Comparison of ENCODE assay signal across 9 mouse cellular contexts in the genomic region with DNA sequence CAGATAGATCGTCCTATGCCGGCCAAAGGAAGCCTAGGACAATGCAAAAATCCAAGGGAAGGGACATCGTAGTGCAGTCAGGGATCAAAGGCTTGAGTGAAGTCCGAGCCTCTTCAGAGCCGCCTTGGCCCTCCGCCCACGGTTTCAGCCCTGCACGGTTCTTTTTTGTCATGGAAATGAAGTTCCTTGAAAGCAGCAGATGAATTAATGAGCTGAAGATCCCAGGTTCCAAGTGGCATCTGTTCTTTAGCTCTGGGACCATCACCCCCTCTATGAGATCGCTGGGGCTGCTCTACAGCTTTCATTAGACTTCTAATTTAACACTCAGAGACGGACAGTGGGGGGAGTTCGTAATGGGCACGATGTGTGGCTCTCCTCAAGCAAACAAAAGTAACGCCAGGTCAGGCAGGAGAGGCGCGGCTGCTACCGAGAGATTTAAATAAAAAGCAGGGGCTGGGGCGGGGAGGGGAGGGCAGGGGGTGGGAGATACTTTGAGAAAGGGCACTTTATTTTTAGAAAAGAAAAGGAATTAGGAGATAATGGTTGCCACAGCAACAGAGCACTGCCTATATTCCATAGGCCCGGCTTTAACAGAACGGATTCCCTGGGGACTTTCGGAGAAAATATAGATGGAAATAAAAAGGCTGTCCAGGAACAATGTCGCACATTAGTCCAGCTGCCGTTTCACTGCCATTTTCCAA.
A peak's percentile ranks its signal among the peaks of the same experiment; 100 is the strongest.
DNase-seq lines count a peak whose midpoint lies in the region; ATAC-seq lines count a peak whose summit lies in the region.
"Had no signal": no experiment of that assay in that cellular context is flagged by ENCODE, and none has a peak within 500 bp of the region (broad histone marks: within the 10 kb centered on the region; RNA-seq: fewer than 3 reads in every experiment).

No protein-coding gene starts in this region.

- no peak overlapping the region for H3K27ac ChIP-seq in heart, embryonic 13.5 days (replicated peaks)
- peak overlapping the region; percentile 94 for H3K27ac ChIP-seq in forebrain, embryonic 11.5 days (ENCODE audit: low read depth, low read length)
- peak overlapping the region; percentile 91 for H3K27ac ChIP-seq in midbrain, embryonic 13.5 days

- H3K9me3 ChIP-seq in heart, embryonic 13.5 days: no peaks in the 10 kb centered on the region
- H3K9me3 ChIP-seq in forebrain, embryonic 11.5 days (ENCODE audit: control insufficient read depth, low read length): no peaks in the 10 kb centered on the region
- no peaks in the 10 kb centered on the region for H3K9me3 ChIP-seq in midbrain, embryonic 13.5 days
- H3K9me3 ChIP-seq: G1E had no signal

- peak overlapping the region; percentile 34 for H3K4me3 ChIP-seq in heart, embryonic 13.5 days
- H3K4me3 ChIP-seq in forebrain, embryonic 11.5 days (ENCODE audit: low read depth, low read length): no peak overlapping the region
- H3K4me3 ChIP-seq in midbrain, embryonic 13.5 days (replicated peaks): no peak overlapping the region

- intact Hi-C loops in heart, postnatal 36 days (cut with DNase I): no loop called here

- peaks cover 3% of the 10 kb centered on the region; the same call in 1 of the 2 replicates for H3K4me1 ChIP-seq in heart, embryonic 13.5 days
- H3K4me1 ChIP-seq in forebrain, embryonic 11.5 days (replicated peaks; ENCODE audit: control insufficient read depth, insufficient read depth, low read length): peaks cover 11% of the 10 kb centered on the region; the same call in 1 of the 2 replicates
- peaks cover 35% of the 10 kb centered on the region for H3K4me1 ChIP-seq in midbrain, embryonic 13.5 days (replicated peaks)

- H3K36me3 ChIP-seq in heart, embryonic 13.5 days: no peaks in the 10 kb centered on the region
- no peaks in the 10 kb centered on the region for H3K36me3 ChIP-seq in forebrain, embryonic 11.5 days (ENCODE audit: control insufficient read depth, insufficient read depth, low read length)
- no peaks in the 10 kb centered on the region for H3K36me3 ChIP-seq in midbrain, embryonic 13.5 days
- H3K36me3 ChIP-seq: G1E had no signal

- no peak for DNase-seq in heart, postnatal 36 days
- DNase-seq in MN1 (ENCODE audit: low spot score): peak; percentile 14
- DNase-seq in forebrain, embryonic 11.5 days (ENCODE audit: low spot score): peak; percentile 89
- no peak for DNase-seq in gastrocnemius, postnatal 4 days (ENCODE audit: low spot score in 2 of 2)
- DNase-seq in urinary bladder, postnatal 36 days (ENCODE audit: low spot score in 2 of 2): no peak
- DNase-seq in thymus, postnatal 25 days: no peak

- WGBS in heart, embryonic 13.5 days: 13% methylated on average over 22 of the region's 22 CpGs
- WGBS in forebrain, embryonic 11.5 days: 2% methylated on average over 22 of the region's 22 CpGs
- 2% methylated on average over 22 of the region's 22 CpGs for WGBS in midbrain, embryonic 13.5 days

- H3K27me3 ChIP-seq in heart, embryonic 13.5 days (replicated peaks): no peaks in the 10 kb centered on the region
- H3K27me3 ChIP-seq in forebrain, embryonic 11.5 days (ENCODE audit: control insufficient read depth, insufficient read depth, low read length): no peaks in the 10 kb centered on the region
- no peaks in the 10 kb centered on the region for H3K27me3 ChIP-seq in midbrain, embryonic 13.5 days

- peak overlapping the region; percentile 64 for H3K4me2 ChIP-seq in heart, embryonic 13.5 days
- H3K4me2 ChIP-seq in forebrain, embryonic 11.5 days (ENCODE audit: low read depth, low read length, severe bottlenecking): peak overlapping the region; percentile 12; the same call in 1 of the 2 replicates
- H3K4me2 ChIP-seq in midbrain, embryonic 13.5 days (replicated peaks): peak overlapping the region; percentile 29

- no peak for ATAC-seq in heart, embryonic 13.5 days (ENCODE audit: extremely low read depth, insufficient number of reproducible peaks, low FRiP score, low TSS enrichment)
- peak; percentile 95 for ATAC-seq in forebrain, embryonic 11.5 days (replicated peaks; ENCODE audit: low FRiP score)
- peak; percentile 97 for ATAC-seq in midbrain, embryonic 13.5 days

- H3K9ac ChIP-seq in heart, embryonic 13.5 days: peak overlapping the region; percentile 33
- no peak overlapping the region for H3K9ac ChIP-seq in forebrain, embryonic 11.5 days (ENCODE audit: low read length)
- no peak overlapping the region for H3K9ac ChIP-seq in midbrain, embryonic 13.5 days (replicated peaks)

Comparison
In these comparisons a context has a peak if more than half of its experiments do, and no peak if none do; other contexts are left out.
1. H3K4me2 ChIP-seq: peak in every context shown above with its lines; median percentile 64 in heart, embryonic 13.5 days; 29 in midbrain, embryonic 13.5 days; 12 in forebrain, embryonic 11.5 days.
2. DNase-seq: peak in MN1 (single experiment) and forebrain, embryonic 11.5 days (single experiment); none in heart, postnatal 36 days (0 of 2), gastrocnemius, postnatal 4 days (0 of 2), urinary bladder, postnatal 36 days (0 of 2) and thymus, postnatal 25 days (single experiment).